Mouse (Mus musculus): ENCODE results near the gene Surf1. TPM values are rescaled to one million over a fixed set of nuclear protein-coding genes. Genes with fewer than 3 reads are reported as not detected.

The Surf1 gene
- 53.8 TPM for polyA plus RNA-seq (2012; fragmentation: generic; extraction: Trizol)

GRCm38 (mm10) chr2:26915927-26916728 is at the start of gene Surf1, which contains the start of gene Surf2:
Surf1 (minus strand) TSS chr2:26916530.
Surf2 (plus strand) TSS chr2:26916367.
- peak within 1 kb of the TSS; percentile 61 for H3ac ChIP-seq (ENCODE audit: control insufficient read depth, insufficient read length)
- no peaks in the 10 kb centered on the region for H3K27me3 ChIP-seq (ENCODE audit: control insufficient read depth, insufficient read depth, insufficient read length)
- peaks cover 48% of the 10 kb centered on the region for H3K36me3 ChIP-seq (ENCODE audit: control insufficient read depth, insufficient read depth)
- peak within 1 kb of the TSS; percentile 91 for H3K4me3 ChIP-seq
- peaks cover 49% of the 10 kb centered on the region for H3K79me2 ChIP-seq (ENCODE audit: control insufficient read depth, insufficient read depth)
- TF ChIP-seq SRF (IDR thresholded peaks at IDR 0.05; ENCODE audit: control insufficient read depth, insufficient read length, low read depth) = no peak
- peak; percentile 90 for TF ChIP-seq USF1 (IDR thresholded peaks at IDR 0.05; ENCODE audit: low read depth)
- TF ChIP-seq CEBPB (IDR thresholded peaks at IDR 0.05; ENCODE audit: insufficient read depth, poor library complexity, severe bottlenecking) = no peak
- TF ChIP-seq E2F4 (IDR thresholded peaks at IDR 0.05; ENCODE audit: insufficient read depth) = no peak
- TF ChIP-seq TCF3 (IDR thresholded peaks at IDR 0.05; ENCODE audit: insufficient read length, low read depth) = no peak
- TF ChIP-seq MYOG (IDR thresholded peaks at IDR 0.05; ENCODE audit: control insufficient read depth in 1 of 3, insufficient read depth in 1 of 3, insufficient read length in 2 of 3, low read depth in 2 of 3) = no peak
- TF ChIP-seq REST (IDR thresholded peaks at IDR 0.05; ENCODE audit: insufficient read depth, insufficient read length) = no peak
- TF ChIP-seq POLR2A (IDR thresholded peaks at IDR 0.05; ENCODE audit: insufficient read length, low read depth) = peak; percentile 94
- no peak for TF ChIP-seq MYOD1 (IDR thresholded peaks at IDR 0.05; ENCODE audit: control insufficient read depth in 1 of 3, insufficient read length in 2 of 3, low read depth in 2 of 3)
- TF ChIP-seq TCF12 (IDR thresholded peaks at IDR 0.05; ENCODE audit: insufficient read depth, poor library complexity, severe bottlenecking) = no peak
- TF ChIP-seq POLR2AphosphoS2 (IDR thresholded peaks at IDR 0.05; ENCODE audit: insufficient read length, low read depth) = peak; percentile 72
- peak; percentile 89 for TF ChIP-seq MAX (IDR thresholded peaks at IDR 0.05; ENCODE audit: low read depth)
- H3K4me2 ChIP-seq (ENCODE audit: low read depth) = peak within 1 kb of the TSS; percentile 89

GRCm38 (mm10) chr2:26964724-26965370 is 48.5 kb upstream of the Surf1 start:
- H3K27me3 ChIP-seq (ENCODE audit: control insufficient read depth, insufficient read depth, insufficient read length) = peaks cover under 1% of the 10 kb centered on the region
- TF ChIP-seq MYOD1 (IDR thresholded peaks at IDR 0.05; ENCODE audit: control insufficient read depth in 1 of 3, insufficient read length in 2 of 3, low read depth in 2 of 3) = no peak
- TF ChIP-seq MAX (IDR thresholded peaks at IDR 0.05; ENCODE audit: low read depth) = no peak
- TF ChIP-seq CEBPB (IDR thresholded peaks at IDR 0.05; ENCODE audit: insufficient read depth, poor library complexity, severe bottlenecking) = no peak
- H3K4me3 ChIP-seq = peak overlapping the region; percentile 80
- peaks cover 12% of the 10 kb centered on the region for H3K36me3 ChIP-seq (ENCODE audit: control insufficient read depth, insufficient read depth)
- peak overlapping the region; percentile 97 for H3K4me2 ChIP-seq (ENCODE audit: low read depth)
- peaks cover 21% of the 10 kb centered on the region for H3K79me2 ChIP-seq (ENCODE audit: control insufficient read depth, insufficient read depth)
- H3ac ChIP-seq (ENCODE audit: control insufficient read depth, insufficient read length) = peak overlapping the region; percentile 42

GRCm38 (mm10) chr2:26963923-26964723 is 47.8 kb upstream of the Surf1 start, which contains the start of gene Rexo4:
Rexo4 (minus strand) TSS chr2:26964386.
- no peak for TF ChIP-seq USF1 (IDR thresholded peaks at IDR 0.05; ENCODE audit: low read depth)
- TF ChIP-seq MYOG (IDR thresholded peaks at IDR 0.05; ENCODE audit: control insufficient read depth in 1 of 3, insufficient read depth in 1 of 3, insufficient read length in 2 of 3, low read depth in 2 of 3) = peak in 1 of 3 experiments; percentile 8
- TF ChIP-seq MAX (IDR thresholded peaks at IDR 0.05; ENCODE audit: low read depth) = no peak
- peak; percentile 72 for TF ChIP-seq POLR2A (IDR thresholded peaks at IDR 0.05; ENCODE audit: insufficient read length, low read depth)
- TF ChIP-seq MYOD1 (IDR thresholded peaks at IDR 0.05; ENCODE audit: control insufficient read depth in 1 of 3, insufficient read length in 2 of 3, low read depth in 2 of 3) = no peak
- TF ChIP-seq CEBPB (IDR thresholded peaks at IDR 0.05; ENCODE audit: insufficient read depth, poor library complexity, severe bottlenecking) = no peak
- TF ChIP-seq REST (IDR thresholded peaks at IDR 0.05; ENCODE audit: insufficient read depth, insufficient read length) = no peak
- peak; percentile 85 for TF ChIP-seq POLR2AphosphoS2 (IDR thresholded peaks at IDR 0.05; ENCODE audit: insufficient read length, low read depth)
- TF ChIP-seq SRF (IDR thresholded peaks at IDR 0.05; ENCODE audit: control insufficient read depth, insufficient read length, low read depth) = no peak
- no peaks in the 10 kb centered on the region for H3K27me3 ChIP-seq (ENCODE audit: control insufficient read depth, insufficient read depth, insufficient read length)

GRCm38 (mm10) chr2:26960756-26961155 is 44.4 kb upstream of the Surf1 start:
- TF ChIP-seq TCF3 (IDR thresholded peaks at IDR 0.05; ENCODE audit: insufficient read length, low read depth) = no peak
- TF ChIP-seq MYOG (IDR thresholded peaks at IDR 0.05; ENCODE audit: control insufficient read depth in 1 of 3, insufficient read depth in 1 of 3, insufficient read length in 2 of 3, low read depth in 2 of 3) = no peak
- TF ChIP-seq USF1 (IDR thresholded peaks at IDR 0.05; ENCODE audit: low read depth) = no peak
- TF ChIP-seq MAX (IDR thresholded peaks at IDR 0.05; ENCODE audit: low read depth) = no peak
- H3K4me3 ChIP-seq = no peak overlapping the region
- no peak overlapping the region for H3K4me2 ChIP-seq (ENCODE audit: low read depth)
- no peaks in the 10 kb centered on the region for H3K27me3 ChIP-seq (ENCODE audit: control insufficient read depth, insufficient read depth, insufficient read length)
- peaks cover 21% of the 10 kb centered on the region for H3K79me2 ChIP-seq (ENCODE audit: control insufficient read depth, insufficient read depth)
- peaks cover 45% of the 10 kb centered on the region for H3K36me3 ChIP-seq (ENCODE audit: control insufficient read depth, insufficient read depth)
- H3ac ChIP-seq (ENCODE audit: control insufficient read depth, insufficient read length) = no peak overlapping the region

More at GRCm38 (mm10) chr2:26963923-26964723, 47.8 kb upstream of the Surf1 start, which contains the start of gene Rexo4:
- Histone ChIP-seq H3K79me2 (ENCODE audit: control insufficient read depth, insufficient read depth) (peaks cover 21% of the 10 kb centered on the region), H3K4me2 (ENCODE audit: low read depth) (peak within 1 kb of the TSS; percentile 97), H3ac (ENCODE audit: control insufficient read depth, insufficient read length) (peak within 1 kb of the TSS; percentile 42), H3K36me3 (ENCODE audit: control insufficient read depth, insufficient read depth) (peaks cover 13% of the 10 kb centered on the region), H3K4me3 (peak within 1 kb of the TSS; percentile 80)
